ENCODE assay signal across 22 mouse cellular contexts in genomic region chr10:41261218-41261617, GRCm38 (mm10). TPM values are rescaled to one million over a fixed set of nuclear protein-coding genes. Genes with fewer than 3 reads are reported as not detected.
DNase-seq lines count a peak whose midpoint lies in the region; ATAC-seq and TF ChIP-seq lines count a peak whose summit lies in the region.
"Had no signal": no experiment of that assay in that cellular context is flagged by ENCODE, and none has a peak within 500 bp of the region (broad histone marks: within the 10 kb centered on the region; RNA-seq: fewer than 3 reads in every experiment).

No protein-coding gene starts in this region.

- peaks cover 13% of the 10 kb centered on the region for H3K36me3 ChIP-seq in liver, embryonic 13.5 days
- H3K36me3 ChIP-seq in liver, postnatal 0 days (replicated peaks; ENCODE audit: insufficient read depth, low read length): peaks cover 4% of the 10 kb centered on the region; the same call in 1 of the 2 replicates
- peaks cover 22% of the 10 kb centered on the region for H3K36me3 ChIP-seq in heart, embryonic 10.5 days
- 0 out of 2 replicates have a peak, but pooled peaks cover 8% of the 10 kb centered on the region for H3K36me3 ChIP-seq in forebrain, embryonic 14.5 days (ENCODE audit: control insufficient read depth, insufficient read depth, low read length)
- H3K36me3 ChIP-seq: embryonic facial prominence, embryonic 15.5 days had no signal

- peaks cover 35% of the 10 kb centered on the region for H3K4me1 ChIP-seq in liver, embryonic 13.5 days (replicated peaks)
- 0 out of 2 replicates have a peak, but pooled peaks cover 7% of the 10 kb centered on the region for H3K4me1 ChIP-seq in liver, postnatal 0 days (ENCODE audit: insufficient read depth)
- H3K4me1 ChIP-seq in heart, embryonic 10.5 days: peaks cover 16% of the 10 kb centered on the region
- no peaks in the 10 kb centered on the region for H3K4me1 ChIP-seq in forebrain, embryonic 14.5 days (ENCODE audit: control insufficient read depth, insufficient read depth, low read length)
- H3K4me1 ChIP-seq: embryonic facial prominence, embryonic 15.5 days; forebrain, embryonic 12.5 days; hindbrain, embryonic 12.5 days had no signal

- H3K4me3 ChIP-seq in liver, embryonic 13.5 days (replicated peaks): no peak overlapping the region
- H3K4me3 ChIP-seq in liver, postnatal 0 days (ENCODE audit: low read depth, low read length): no peak overlapping the region
- no peak overlapping the region for H3K4me3 ChIP-seq in heart, embryonic 10.5 days
- H3K4me3 ChIP-seq in forebrain, embryonic 14.5 days (ENCODE audit: low read depth, low read length): no peak overlapping the region
- H3K4me3 ChIP-seq: embryonic facial prominence, embryonic 15.5 days; forebrain, embryonic 12.5 days; heart, embryonic 13.5 days; hindbrain, embryonic 12.5 days had no signal

- peak overlapping the region; percentile 56 for H3K9ac ChIP-seq in liver, embryonic 13.5 days
- 0 out of 2 replicates have a peak overlapping the region, but pooled peaks have one; percentile 12 for H3K9ac ChIP-seq in liver, postnatal 0 days (replicated peaks)
- H3K9ac ChIP-seq in forebrain, embryonic 14.5 days (ENCODE audit: low read length): no peak overlapping the region
- H3K9ac ChIP-seq: embryonic facial prominence, embryonic 15.5 days; forebrain, embryonic 12.5 days; forebrain, postnatal 0 days; heart, embryonic 13.5 days; hindbrain, embryonic 12.5 days had no signal

- H3K4me2 ChIP-seq in liver, embryonic 13.5 days: no peak overlapping the region
- H3K4me2 ChIP-seq in liver, postnatal 0 days (ENCODE audit: low read depth, low read length): no peak overlapping the region
- no peak overlapping the region for H3K4me2 ChIP-seq in forebrain, embryonic 14.5 days (ENCODE audit: low read length)
- H3K4me2 ChIP-seq: embryonic facial prominence, embryonic 15.5 days; forebrain, embryonic 12.5 days; heart, embryonic 13.5 days; hindbrain, embryonic 12.5 days had no signal

- 0 out of 2 replicates have a peak, but pooled peaks cover 3% of the 10 kb centered on the region for H3K9me3 ChIP-seq in liver, embryonic 13.5 days (replicated peaks)
- no peaks in the 10 kb centered on the region for H3K9me3 ChIP-seq in liver, postnatal 0 days (ENCODE audit: low read length)
- no peaks in the 10 kb centered on the region for H3K9me3 ChIP-seq in heart, embryonic 10.5 days
- H3K9me3 ChIP-seq in forebrain, embryonic 14.5 days (replicated peaks; ENCODE audit: control insufficient read depth, low read length): no peaks in the 10 kb centered on the region
- H3K9me3 ChIP-seq: embryonic facial prominence, embryonic 15.5 days; forebrain, embryonic 12.5 days; heart, embryonic 13.5 days; hindbrain, embryonic 12.5 days had no signal

- WGBS in liver, embryonic 13.5 days (ENCODE audit: insufficient replicate concordance): 20% methylated on average over 1 of the region's 1 CpGs
- 34% methylated on average over 1 of the region's 1 CpGs for WGBS in liver, postnatal 0 days (ENCODE audit: insufficient replicate concordance)
- WGBS in heart, embryonic 10.5 days: 19% methylated on average over 1 of the region's 1 CpGs
- 70% methylated on average over 1 of the region's 1 CpGs for WGBS in forebrain, embryonic 14.5 days

- peak; percentile 51 for ATAC-seq in erythroblast, adult 5-6 weeks (replicated peaks; ENCODE audit: low FRiP score, poor library complexity, severe bottlenecking)
- peak; percentile 78 for ATAC-seq in liver, embryonic 13.5 days (ENCODE audit: low read depth)
- ATAC-seq in liver, postnatal 0 days: no peak
- ATAC-seq in inflammation-experienced regulatory T-cells, adult 6 months: no peak
- no peak for ATAC-seq in forebrain, embryonic 14.5 days
- ATAC-seq: forebrain, postnatal 0 days; hindbrain, embryonic 16.5 days had no signal

- DNase-seq in liver: peak; percentile 41
- no peak for DNase-seq in liver, embryonic 13.5 days
- DNase-seq in liver, postnatal 0 days: no peak
- DNase-seq in heart, embryonic 10.5 days (ENCODE audit: low spot score): no peak
- DNase-seq in forebrain, embryonic 14.5 days (ENCODE audit: low spot score): no peak
- DNase-seq: adrenal gland, adult 2 months; adrenal gland, postnatal 36 days; cerebellum, adult 2 months; cerebellum, postnatal 10 days; forebrain, postnatal 0 days; gastrocnemius, postnatal 14 days; heart, postnatal 4 days had no signal

- H3K27ac ChIP-seq in liver, embryonic 13.5 days: peak overlapping the region; percentile 75
- H3K27ac ChIP-seq in liver, postnatal 0 days (ENCODE audit: low read depth): peak overlapping the region; percentile 61; the same call in 1 of the 2 replicates
- H3K27ac ChIP-seq in heart, embryonic 10.5 days: no peak overlapping the region
- no peak overlapping the region for H3K27ac ChIP-seq in forebrain, embryonic 14.5 days (ENCODE audit: low read depth, low read length)
- H3K27ac ChIP-seq: embryonic facial prominence, embryonic 15.5 days; forebrain, embryonic 12.5 days; heart, embryonic 13.5 days; hindbrain, embryonic 12.5 days had no signal

- H3K27me3 ChIP-seq in liver, embryonic 13.5 days: no peaks in the 10 kb centered on the region
- no peaks in the 10 kb centered on the region for H3K27me3 ChIP-seq in liver, postnatal 0 days (ENCODE audit: insufficient read depth, low read length)
- no peaks in the 10 kb centered on the region for H3K27me3 ChIP-seq in heart, embryonic 10.5 days (ENCODE audit: insufficient read depth, poor library complexity, severe bottlenecking)
- no peaks in the 10 kb centered on the region for H3K27me3 ChIP-seq in forebrain, embryonic 14.5 days (replicated peaks; ENCODE audit: control insufficient read depth, insufficient read depth, low read length)
- H3K27me3 ChIP-seq: CH12.LX; embryonic facial prominence, embryonic 15.5 days; forebrain, embryonic 12.5 days; heart, embryonic 13.5 days; hindbrain, embryonic 12.5 days had no signal

- no peak for TF ChIP-seq EP300 in liver, postnatal 0 days (IDR thresholded peaks at IDR 0.05; ENCODE audit: low read depth)

- TF ChIP-seq CTCF in liver, postnatal 0 days (IDR thresholded peaks at IDR 0.05; ENCODE audit: low read depth): no peak

RNA-seq across cellular contexts. Expression of gene Fig4, which starts 41.8 kb away (rescaled TPM):
- total RNA-seq in erythroblast, adult 5-6 weeks (2015; ENCODE audit: low replicate concordance): 12.7 and 25.4 TPM in 2 replicates
- 13.5 and 17.9 TPM in 2 replicates for total RNA-seq in erythroblast, adult 5-6 weeks (2017; ENCODE audit: low replicate concordance)
- polyA plus RNA-seq in liver, embryonic 13.5 days (2015; fragmentation: Nextera tagmentation; extraction: Ambion mirVana): 9.9 and 11.4 TPM in 2 replicates
- 5.8 and 6.0 TPM in 2 replicates for polyA plus RNA-seq in liver, postnatal 0 days (2015; fragmentation: Nextera tagmentation; extraction: Ambion mirVana)
- 10 to 100 TPM in 2 of 3 experiments, 1 to 10 TPM in 1; 8.1 to 12.7 (median 10.9) TPM for polyA plus RNA-seq in inflammation-experienced regulatory T-cells, adult 6 months (2017; shearing (Covaris generic))
- 28.7 and 43.6 TPM in 2 replicates for polyA plus RNA-seq in heart, embryonic 10.5 days (2016; fragmentation: Nextera tagmentation; extraction: Ambion mirVana)
- polyA plus RNA-seq in forebrain, embryonic 14.5 days (2014; fragmentation: Nextera tagmentation; extraction: Ambion mirVana): 33.7 and 36.2 TPM in 2 replicates

RNA-seq across cellular contexts. Expression of gene Ak9, which starts 42.6 kb away (rescaled TPM):
- total RNA-seq in erythroblast, adult 5-6 weeks (2015; ENCODE audit: low replicate concordance): not detected in 2 replicates
- total RNA-seq in erythroblast, adult 5-6 weeks (2017; ENCODE audit: low replicate concordance): 0.17 TPM in 1 of 2 replicates, not detected in the other
- polyA plus RNA-seq in liver, embryonic 13.5 days (2015; fragmentation: Nextera tagmentation; extraction: Ambion mirVana): not detected in 2 replicates
- not detected in 2 replicates for polyA plus RNA-seq in liver, postnatal 0 days (2015; fragmentation: Nextera tagmentation; extraction: Ambion mirVana)
- under 1 TPM in 2 of 3 experiments, not detected in 1; 0.06 to 0.07 TPM for polyA plus RNA-seq in inflammation-experienced regulatory T-cells, adult 6 months (2017; shearing (Covaris generic))
- polyA plus RNA-seq in heart, embryonic 10.5 days (2016; fragmentation: Nextera tagmentation; extraction: Ambion mirVana): 0.03 and 0.06 TPM in 2 replicates
- 0.13 and 0.14 TPM in 2 replicates for polyA plus RNA-seq in forebrain, embryonic 14.5 days (2014; fragmentation: Nextera tagmentation; extraction: Ambion mirVana)
- total RNA-seq: adrenal gland, adult 2 months; adrenal gland, postnatal 36 days; gastrocnemius, adult 18-20 months; gastrocnemius, postnatal 14 days had no signal
- polyA plus RNA-seq: adrenal gland, adult 2 months; embryonic facial prominence, embryonic 11.5 days had no signal

Comparison
In these comparisons a context has a peak if more than half of its experiments do, and no peak if none do; other contexts are left out.
1. ATAC-seq: peak in erythroblast, adult 5-6 weeks (single experiment) and liver, embryonic 13.5 days (single experiment); none in liver, postnatal 0 days (single experiment), inflammation-experienced regulatory T-cells, adult 6 months (single experiment) and forebrain, embryonic 14.5 days (single experiment).
2. H3K27ac ChIP-seq: peak in liver, embryonic 13.5 days (single experiment) and liver, postnatal 0 days (single experiment); none in heart, embryonic 10.5 days (single experiment) and forebrain, embryonic 14.5 days (single experiment).